Mouse (Mus musculus) limb, embryonic 13.5 days (tissue): Measurements from ENCODE around the gene Spag9. TPM values are rescaled to one million over a fixed set of nuclear protein-coding genes. Genes with fewer than 3 reads are reported as not detected.

Experiments used
- ATAC-seq: fragments of 200-750 bp; cut with Nextera tagmentation; 2 replicates; pipeline ENCODE4 v1.8.0; 2017; ENCODE audit warnings: low read depth, moderate number of reproducible peaks, moderate TSS enrichment; ENCODE audit not compliant: low FRiP score
- H3K27ac ChIP-seq: fragments of 300-500 bp; sonication (generic); 2 replicates; pipeline ENCODE4 v1.5.1; 2015; ENCODE audit warnings: inconsistent platforms, mild to moderate bottlenecking, moderate library complexity
- H3K27me3 ChIP-seq: fragments of 300-500 bp; sonication (generic); 2 replicates; pipeline ENCODE4 v1.6.1; 2015; ENCODE audit warnings: mild to moderate bottlenecking, inconsistent platforms
- H3K36me3 ChIP-seq: fragments of 300-500 bp; sonication (generic); 2 replicates; pipeline ENCODE4 v1.6.1; 2015; ENCODE audit warnings: inconsistent platforms, mild to moderate bottlenecking, moderate library complexity
- H3K4me1 ChIP-seq: fragments of 300-500 bp; sonication (generic); 2 replicates; pipeline ENCODE4 v1.6.1; 2015; ENCODE audit warnings: inconsistent platforms
- H3K4me2 ChIP-seq: fragments of 300-500 bp; sonication (generic); replicated peaks from 2 replicates; pipeline ENCODE4 v1.6.1; 2015; ENCODE audit warnings: inconsistent platforms, mild to moderate bottlenecking, moderate library complexity
- H3K4me3 ChIP-seq: fragments of 300-500 bp; sonication (generic); 2 replicates; pipeline ENCODE4 v1.5.1; 2015; ENCODE audit warnings: moderate library complexity, mild to moderate bottlenecking, inconsistent platforms
- H3K9ac ChIP-seq: fragments of 300-500 bp; sonication (generic); 2 replicates; pipeline ENCODE4 v1.6.1; 2015; ENCODE audit warnings: mild to moderate bottlenecking, inconsistent platforms
- H3K9me3 ChIP-seq: fragments of 300-500 bp; sonication (generic); 2 replicates; pipeline ENCODE4 v1.6.1; 2016; ENCODE audit warnings: inconsistent platforms
- WGBS: fragments of 180-500 bp; shearing (Covaris S2); methylation state at CpG from one replicate; pipeline ENCODE4 v1.1.7; 2015; 5-methylcytosine and 5-hydroxymethylcytosine counted together
- polyA plus RNA-seq: library from polyadenylated mRNA; unstranded; fragments of >200 nt; fragmentation: Nextera tagmentation; extraction: Ambion mirVana; gene quantifications from 2 replicates; pipeline ENCODE4 v1.2.1, GENCODE M21; 2015

The Spag9 gene
- polyA plus RNA-seq, 1 experiment from 2014 or later = 44.1 TPM

GRCm38 (mm10) chr11:93987625-93988327 is 8.1 kb upstream of the Spag9 start:
- no peak overlapping the region for H3K4me2 ChIP-seq
- no peaks in the 10 kb centered on the region for H3K9me3 ChIP-seq
- H3K36me3 ChIP-seq = no peaks in the 10 kb centered on the region
- no peak overlapping the region for H3K27ac ChIP-seq
- H3K4me3 ChIP-seq = no peak overlapping the region
- H3K27me3 ChIP-seq = no peaks in the 10 kb centered on the region
- no peak overlapping the region for H3K9ac ChIP-seq
- ATAC-seq = no peak
- WGBS = 70% methylated on average over 8 of the region's 8 CpGs
- H3K4me1 ChIP-seq = no peaks in the 10 kb centered on the region

- no peaks in the 10 kb centered on the region for H3K4me1 ChIP-seq
- WGBS = 66% methylated on average over 12 of the region's 12 CpGs
- H3K9me3 ChIP-seq = no peaks in the 10 kb centered on the region
- no peaks in the 10 kb centered on the region for H3K36me3 ChIP-seq
- no peak overlapping the region for H3K27ac ChIP-seq
- no peak overlapping the region for H3K4me3 ChIP-seq
- no peak for ATAC-seq
- no peak overlapping the region for H3K9ac ChIP-seq
- no peak overlapping the region for H3K4me2 ChIP-seq
- H3K27me3 ChIP-seq = no peaks in the 10 kb centered on the region
Measured at GRCm38 (mm10) chr11:93988328-93989062, 7.4 kb upstream of the Spag9 start.

GRCm38 (mm10) chr11:93994531-93994930 is 1.4 kb upstream of the Spag9 start:
- WGBS = 68% methylated on average over 5 of the region's 5 CpGs
- Histone ChIP-seq H3K4me3 (peak overlapping the region; percentile 97), H3K27ac (peak overlapping the region; percentile 93; the same call in 1 of the 2 replicates), H3K9ac (0 out of 2 replicates have a peak overlapping the region, but pooled peaks have one; percentile 77), H3K27me3 (no peaks in the 10 kb centered on the region), H3K4me2 (peak overlapping the region; percentile 77), H3K36me3 (no peaks in the 10 kb centered on the region), H3K9me3 (no peaks in the 10 kb centered on the region), H3K4me1 (peaks cover 28% of the 10 kb centered on the region)
- ATAC-seq = no peak

- no peaks in the 10 kb centered on the region for H3K36me3 ChIP-seq
- peak overlapping the region; percentile 77 for H3K4me2 ChIP-seq
- H3K9ac ChIP-seq = peak overlapping the region; percentile 77
- H3K27me3 ChIP-seq = no peaks in the 10 kb centered on the region
- H3K4me1 ChIP-seq = peaks cover 28% of the 10 kb centered on the region
- 10% methylated on average over 15 of the region's 15 CpGs for WGBS
- peak overlapping the region; percentile 97 for H3K4me3 ChIP-seq
- peak; percentile 21 for ATAC-seq
- peak overlapping the region; percentile 93 for H3K27ac ChIP-seq
- no peaks in the 10 kb centered on the region for H3K9me3 ChIP-seq
Measured at GRCm38 (mm10) chr11:93995111-93995719, 676 bp upstream of the Spag9 start.

- Histone ChIP-seq H3K9ac (peak overlapping the region; percentile 88), H3K4me3 (peak overlapping the region; percentile 97), H3K4me1 (peaks cover 28% of the 10 kb centered on the region), H3K27ac (peak overlapping the region; percentile 93), H3K36me3 (no peaks in the 10 kb centered on the region), H3K9me3 (no peaks in the 10 kb centered on the region), H3K4me2 (peak overlapping the region; percentile 77), H3K27me3 (no peaks in the 10 kb centered on the region)
- under 1% methylated on average over 58 of the region's 58 CpGs for WGBS
- peak; percentile 39 for ATAC-seq
Measured at GRCm38 (mm10) chr11:93996306-93997140, 632 bp downstream of the Spag9 start.

GRCm38 (mm10) chr11:93997141-93997775 is 1.4 kb downstream of the Spag9 start:
- H3K9me3 ChIP-seq = no peaks in the 10 kb centered on the region
- H3K36me3 ChIP-seq = no peaks in the 10 kb centered on the region
- peak overlapping the region; percentile 77 for H3K4me2 ChIP-seq
- H3K4me1 ChIP-seq = peaks cover 28% of the 10 kb centered on the region
- H3K4me3 ChIP-seq = peak overlapping the region; percentile 97
- no peak overlapping the region for H3K27ac ChIP-seq
- peak overlapping the region; percentile 88 for H3K9ac ChIP-seq
- 33% methylated on average over 13 of the region's 13 CpGs for WGBS
- H3K27me3 ChIP-seq = no peaks in the 10 kb centered on the region
- no peak for ATAC-seq

- Histone ChIP-seq H3K4me2 (no peak overlapping the region), H3K9me3 (no peaks in the 10 kb centered on the region), H3K27ac (no peak overlapping the region), H3K9ac (no peak overlapping the region), H3K4me1 (peaks cover 28% of the 10 kb centered on the region), H3K36me3 (no peaks in the 10 kb centered on the region; the same call in 1 of the 2 replicates), H3K27me3 (no peaks in the 10 kb centered on the region), H3K4me3 (no peak overlapping the region)
- no peak for ATAC-seq
Measured at GRCm38 (mm10) chr11:93999276-93999675, 3.4 kb downstream of the Spag9 start.

- Histone ChIP-seq H3K36me3 (no peaks in the 10 kb centered on the region; the same call in 1 of the 2 replicates), H3K9ac (no peak overlapping the region), H3K4me3 (no peak overlapping the region), H3K9me3 (no peaks in the 10 kb centered on the region), H3K27me3 (no peaks in the 10 kb centered on the region), H3K4me1 (peaks cover 8% of the 10 kb centered on the region), H3K27ac (no peak overlapping the region), H3K4me2 (no peak overlapping the region)
- no peak for ATAC-seq
- 99% methylated on average over 2 of the region's 2 CpGs for WGBS
Measured at GRCm38 (mm10) chr11:94003346-94003745, 7.5 kb downstream of the Spag9 start.

GRCm38 (mm10) chr11:94019091-94019490 is 23.2 kb downstream of the Spag9 start:
- no peak overlapping the region for H3K4me2 ChIP-seq
- 84% methylated on average over 5 of the region's 5 CpGs for WGBS
- ATAC-seq = no peak

GRCm38 (mm10) chr11:94020403-94020802 is 24.5 kb downstream of the Spag9 start:
- H3K9me3 ChIP-seq = no peaks in the 10 kb centered on the region
- 55% methylated on average over 6 of the region's 6 CpGs for WGBS
- H3K9ac ChIP-seq = no peak overlapping the region
- no peak overlapping the region for H3K27ac ChIP-seq
- peaks cover 9% of the 10 kb centered on the region for H3K36me3 ChIP-seq
- no peak overlapping the region for H3K4me3 ChIP-seq
- no peaks in the 10 kb centered on the region for H3K4me1 ChIP-seq
- H3K27me3 ChIP-seq = no peaks in the 10 kb centered on the region
- no peak overlapping the region for H3K4me2 ChIP-seq
- ATAC-seq = no peak

More at GRCm38 (mm10) chr11:94019091-94019490, 23.2 kb downstream of the Spag9 start:
- Histone ChIP-seq H3K4me3 (no peak overlapping the region), H3K36me3 (peaks cover 9% of the 10 kb centered on the region), H3K9me3 (no peaks in the 10 kb centered on the region), H3K27me3 (no peaks in the 10 kb centered on the region), H3K27ac (no peak overlapping the region), H3K4me1 (no peaks in the 10 kb centered on the region), H3K9ac (no peak overlapping the region)

- no peak overlapping the region for H3K9ac ChIP-seq
- 91% methylated on average over 4 of the region's 4 CpGs for WGBS
- no peak for ATAC-seq
- H3K27ac ChIP-seq = no peak overlapping the region
- no peak overlapping the region for H3K4me3 ChIP-seq
- no peak overlapping the region for H3K4me2 ChIP-seq
- H3K9me3 ChIP-seq = no peaks in the 10 kb centered on the region
- H3K27me3 ChIP-seq = no peaks in the 10 kb centered on the region
- H3K36me3 ChIP-seq = no peaks in the 10 kb centered on the region
- H3K4me1 ChIP-seq = no peaks in the 10 kb centered on the region
Measured at GRCm38 (mm10) chr11:94026289-94026688, 30.4 kb downstream of the Spag9 start.
